Mouse (Mus musculus) adrenal gland (tissue): ENCODE results near the gene Ccdc8.

Source experiments
- intact Hi-C: fragments of 180-260 bp; cut with DNase I; formaldehyde crosslinking; loops from one replicate; pipeline ENCODE4 v1.15.1; 2025

Ccdc8 gene

DNA sequence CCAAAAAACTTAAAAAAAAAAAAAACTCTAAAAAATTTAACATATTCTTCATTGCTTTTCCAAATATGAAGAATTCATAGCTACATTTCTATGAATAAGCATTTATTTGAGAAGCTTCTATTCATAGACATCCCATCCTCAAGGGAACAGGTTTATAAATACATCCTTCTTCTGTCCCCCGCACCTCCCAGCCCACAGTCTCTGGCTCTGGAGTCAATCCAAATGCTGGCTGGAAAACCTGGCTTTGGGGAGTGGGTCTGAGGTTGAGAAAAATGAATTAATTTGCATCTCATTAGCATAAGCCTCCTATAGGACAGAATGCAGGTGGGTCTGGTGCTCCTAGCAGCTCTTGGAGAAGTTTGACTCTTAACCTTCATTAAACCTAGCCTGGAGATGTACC, 53.2 kb downstream of the Ccdc8 start:
- intact Hi-C loops, result no loop called here
